Comparison of ENCODE assay signal across 10 mouse cellular contexts in the genomic region with DNA sequence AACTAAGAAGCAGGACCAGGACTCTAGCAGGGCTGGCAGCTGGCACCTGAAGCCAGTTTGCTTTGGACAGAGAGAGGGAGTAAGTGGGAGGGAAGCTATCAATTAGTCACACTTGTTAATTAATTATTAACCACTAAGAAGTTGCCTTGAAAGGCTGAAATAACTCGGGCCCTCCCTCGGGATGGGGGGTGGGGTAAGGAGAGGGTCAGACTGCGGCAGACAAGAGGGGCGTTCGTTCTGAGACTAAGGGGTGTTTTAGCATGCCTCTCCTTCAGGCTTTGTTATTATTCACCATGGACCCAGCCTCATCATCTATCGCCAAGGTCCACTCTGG. TPM values are rescaled to one million over a fixed set of nuclear protein-coding genes. Genes with fewer than 3 reads are reported as not detected.
DNase-seq lines count a peak whose midpoint lies in the region; ATAC-seq and TF ChIP-seq lines count a peak whose summit lies in the region.
"Had no signal": no experiment of that assay in that cellular context is flagged by ENCODE, and none has a peak within 500 bp of the region (broad histone marks: within the 10 kb centered on the region; RNA-seq: fewer than 3 reads in every experiment).

No protein-coding gene starts in this region.

- no peak for ATAC-seq in forebrain, embryonic 12.5 days (ENCODE audit: low FRiP score)
- ATAC-seq in forebrain, postnatal 0 days, result no peak
- ATAC-seq in kidney, postnatal 0 days (replicated peaks; ENCODE audit: low FRiP score, low read depth), result peak; percentile 58
- no peak for ATAC-seq in midbrain, postnatal 0 days (ENCODE audit: low FRiP score)

- H3K9ac ChIP-seq in forebrain, embryonic 12.5 days, result peak overlapping the region; percentile 55
- H3K9ac ChIP-seq in forebrain, postnatal 0 days, result no peak overlapping the region
- peak overlapping the region; percentile 32; the same call in 1 of the 2 replicates for H3K9ac ChIP-seq in kidney, postnatal 0 days (ENCODE audit: low read depth, low read length)
- no peak overlapping the region for H3K9ac ChIP-seq in midbrain, postnatal 0 days (replicated peaks; ENCODE audit: low read length, poor library complexity, severe bottlenecking)

- H3K4me2 ChIP-seq in forebrain, embryonic 12.5 days, result peak overlapping the region; percentile 17
- H3K4me2 ChIP-seq in forebrain, postnatal 0 days (ENCODE audit: low read depth), result no peak overlapping the region
- peak overlapping the region; percentile 46 for H3K4me2 ChIP-seq in kidney, postnatal 0 days (ENCODE audit: low read length)
- H3K4me2 ChIP-seq in midbrain, postnatal 0 days (ENCODE audit: low read depth, low read length, poor library complexity, severe bottlenecking), result no peak overlapping the region

- WGBS in forebrain, embryonic 12.5 days, result 9% methylated on average over 6 of the region's 6 CpGs
- WGBS in forebrain, postnatal 0 days, result 16% methylated on average over 6 of the region's 6 CpGs
- 19% methylated on average over 6 of the region's 6 CpGs for WGBS in kidney, postnatal 0 days
- WGBS in midbrain, postnatal 0 days, result 26% methylated on average over 6 of the region's 6 CpGs
- 93% methylated on average over 6 of the region's 6 CpGs for WGBS in thymus, adult 2 months

- peak overlapping the region; percentile 1; the same call in 1 of the 2 replicates for H3K27ac ChIP-seq in forebrain, embryonic 12.5 days
- no peak overlapping the region for H3K27ac ChIP-seq in forebrain, postnatal 0 days (ENCODE audit: low read depth, low read length)
- peak overlapping the region; percentile 87 for H3K27ac ChIP-seq in kidney, postnatal 0 days
- no peak overlapping the region for H3K27ac ChIP-seq in midbrain, postnatal 0 days (ENCODE audit: low read depth, low read length)
- H3K27ac ChIP-seq in thymus, adult 2 months (ENCODE audit: control insufficient read depth, insufficient read depth, low read length), result no peak overlapping the region

- TF ChIP-seq CTCF in forebrain, postnatal 0 days (IDR thresholded peaks at IDR 0.05; ENCODE audit: low read depth), result no peak
- no peak for TF ChIP-seq CTCF in kidney, postnatal 0 days (IDR thresholded peaks at IDR 0.05; ENCODE audit: low read depth)
- no peak for TF ChIP-seq CTCF in midbrain, postnatal 0 days (IDR thresholded peaks at IDR 0.05)
- no peak for TF ChIP-seq CTCF in thymus, adult 2 months (IDR thresholded peaks at IDR 0.05; ENCODE audit: borderline replicate concordance, control insufficient read depth, extremely low read depth, insufficient read depth, low read length, poor library complexity)

- H3K4me1 ChIP-seq in forebrain, embryonic 12.5 days, result peaks cover 61% of the 10 kb centered on the region
- H3K4me1 ChIP-seq in forebrain, postnatal 0 days (ENCODE audit: insufficient read depth), result peaks cover 8% of the 10 kb centered on the region; the same call in 1 of the 2 replicates
- peaks cover 33% of the 10 kb centered on the region for H3K4me1 ChIP-seq in kidney, postnatal 0 days (replicated peaks; ENCODE audit: insufficient read depth, low read length)
- peaks cover 15% of the 10 kb centered on the region for H3K4me1 ChIP-seq in midbrain, postnatal 0 days (ENCODE audit: insufficient read depth, low read length)
- H3K4me1 ChIP-seq in thymus, adult 2 months (replicated peaks; ENCODE audit: control insufficient read depth, insufficient read depth, low read length), result peaks cover 31% of the 10 kb centered on the region

- H3K36me3 ChIP-seq in forebrain, embryonic 12.5 days (replicated peaks), result peaks cover 34% of the 10 kb centered on the region
- H3K36me3 ChIP-seq in forebrain, postnatal 0 days (ENCODE audit: insufficient read depth), result 0 out of 2 replicates have a peak, but pooled peaks cover under 1% of the 10 kb centered on the region
- H3K36me3 ChIP-seq in kidney, postnatal 0 days (ENCODE audit: insufficient read depth, low read length), result peaks cover 8% of the 10 kb centered on the region; the same call in 1 of the 2 replicates
- no peaks in the 10 kb centered on the region for H3K36me3 ChIP-seq in midbrain, postnatal 0 days (ENCODE audit: insufficient read depth, low read length)
- H3K36me3 ChIP-seq in thymus, adult 2 months (ENCODE audit: control insufficient read depth, insufficient read depth, low read length), result no peaks in the 10 kb centered on the region

- no peak overlapping the region for H3K4me3 ChIP-seq in forebrain, embryonic 12.5 days (replicated peaks)
- no peak overlapping the region for H3K4me3 ChIP-seq in forebrain, postnatal 0 days (ENCODE audit: low read depth, low read length)
- H3K4me3 ChIP-seq in kidney, postnatal 0 days (replicated peaks; ENCODE audit: low read depth, low read length), result peak overlapping the region; percentile 6; the same call in 1 of the 2 replicates
- no peak overlapping the region for H3K4me3 ChIP-seq in midbrain, postnatal 0 days (ENCODE audit: low read depth, low read length)
- no peak overlapping the region for H3K4me3 ChIP-seq in thymus, adult 2 months (ENCODE audit: control insufficient read depth, insufficient read depth, low read length)

- no peak for TF ChIP-seq POLR2A in thymus, adult 2 months (IDR thresholded peaks at IDR 0.05; ENCODE audit: control insufficient read depth, extremely low read depth, insufficient read depth, low read length, poor library complexity)

- no peaks in the 10 kb centered on the region for H3K9me3 ChIP-seq in forebrain, embryonic 12.5 days
- no peaks in the 10 kb centered on the region for H3K9me3 ChIP-seq in forebrain, postnatal 0 days (ENCODE audit: low read length)
- no peaks in the 10 kb centered on the region for H3K9me3 ChIP-seq in kidney, postnatal 0 days (replicated peaks; ENCODE audit: low read length)
- H3K9me3 ChIP-seq in midbrain, postnatal 0 days (ENCODE audit: low read length), result no peaks in the 10 kb centered on the region

- DNase-seq in forebrain, postnatal 0 days, result no peak
- peak; percentile 23 for DNase-seq in embryo, embryonic 9.5 days (ENCODE audit: extremely low spot score)
- DNase-seq in kidney, postnatal 0 days (ENCODE audit: low spot score), result peak; percentile 68
- DNase-seq in midbrain, postnatal 0 days (ENCODE audit: low spot score), result peak; percentile 30
- DNase-seq in cerebellum, postnatal 25 days, result no peak
- no peak for DNase-seq in thymus, adult 2 months
- no peak for DNase-seq in layer of hippocampus, adult 11-12 months (ENCODE audit: low spot score)

- 0 out of 2 replicates have a peak, but pooled peaks cover 7% of the 10 kb centered on the region for H3K27me3 ChIP-seq in forebrain, embryonic 12.5 days
- H3K27me3 ChIP-seq in forebrain, postnatal 0 days (ENCODE audit: insufficient read depth, low read length), result no peaks in the 10 kb centered on the region
- no peaks in the 10 kb centered on the region for H3K27me3 ChIP-seq in kidney, postnatal 0 days (ENCODE audit: insufficient read depth, low read length)
- H3K27me3 ChIP-seq in midbrain, postnatal 0 days (ENCODE audit: insufficient read depth, low read length), result no peaks in the 10 kb centered on the region
- no peaks in the 10 kb centered on the region; the same call in 1 of the 2 replicates for H3K27me3 ChIP-seq in thymus, adult 2 months (ENCODE audit: control insufficient read depth, insufficient read depth, low read length)

RNA-seq across cellular contexts. Expression of gene Inava, which starts 5.1 kb away (rescaled TPM):
- 13.9 and 15.1 TPM in 2 replicates for polyA plus RNA-seq in forebrain, embryonic 12.5 days (2016; fragmentation: Nextera tagmentation; extraction: Ambion mirVana)
- 4.4 and 12.6 TPM in 2 replicates for total RNA-seq in forebrain, postnatal 0 days (2014; rRNA removed)
- 2.1 and 2.6 TPM in 2 replicates for polyA plus RNA-seq in forebrain, postnatal 0 days (2015; fragmentation: Nextera tagmentation; extraction: Ambion mirVana)
- 13.3 and 15.9 TPM in 2 replicates for polyA plus RNA-seq in kidney, postnatal 0 days (2015; fragmentation: Nextera tagmentation; extraction: Ambion mirVana)
- 4.1 and 5.2 TPM in 2 replicates for total RNA-seq in midbrain, postnatal 0 days (2014; rRNA removed)
- 1.4 and 2.2 TPM in 2 replicates for polyA plus RNA-seq in midbrain, postnatal 0 days (2015; fragmentation: Nextera tagmentation; extraction: Ambion mirVana)
- 8.5 and 9.7 TPM in 2 replicates for polyA plus RNA-seq in thymus, adult 2 months (2012; rRNA removed)
- polyA plus RNA-seq: heart, postnatal 0 days had no signal

RNA-seq across cellular contexts. Expression of gene Mroh3, which starts 16.4 kb away (rescaled TPM):
- polyA plus RNA-seq in forebrain, embryonic 12.5 days (2016; fragmentation: Nextera tagmentation; extraction: Ambion mirVana), result 0.20 TPM in 1 of 2 replicates, not detected in the other
- total RNA-seq in forebrain, postnatal 0 days (2014; rRNA removed), result not detected in 2 replicates
- polyA plus RNA-seq in forebrain, postnatal 0 days (2015; fragmentation: Nextera tagmentation; extraction: Ambion mirVana), result not detected in 2 replicates
- polyA plus RNA-seq in kidney, postnatal 0 days (2015; fragmentation: Nextera tagmentation; extraction: Ambion mirVana), result not detected in 2 replicates
- 0.27 TPM in 1 of 2 replicates, not detected in the other for total RNA-seq in midbrain, postnatal 0 days (2014; rRNA removed)
- not detected in 2 replicates for polyA plus RNA-seq in midbrain, postnatal 0 days (2015; fragmentation: Nextera tagmentation; extraction: Ambion mirVana)
- polyA plus RNA-seq in thymus, adult 2 months (2012; rRNA removed), result 0.10 and 0.11 TPM in 2 replicates
- total RNA-seq: adrenal gland, adult 8-10 months had no signal
- polyA plus RNA-seq: heart, postnatal 0 days had no signal

RNA-seq across cellular contexts. Expression of gene Gpr25, which starts 31.7 kb away (rescaled TPM):
- not detected in 2 replicates for polyA plus RNA-seq in forebrain, embryonic 12.5 days (2016; fragmentation: Nextera tagmentation; extraction: Ambion mirVana)
- 2.0 and 2.2 TPM in 2 replicates for total RNA-seq in forebrain, postnatal 0 days (2014; rRNA removed)
- 2.2 TPM in 2 replicates for polyA plus RNA-seq in forebrain, postnatal 0 days (2015; fragmentation: Nextera tagmentation; extraction: Ambion mirVana)
- polyA plus RNA-seq in kidney, postnatal 0 days (2015; fragmentation: Nextera tagmentation; extraction: Ambion mirVana), result not detected in 2 replicates
- 1.3 and 2.8 TPM in 2 replicates for total RNA-seq in midbrain, postnatal 0 days (2014; rRNA removed)
- polyA plus RNA-seq in midbrain, postnatal 0 days (2015; fragmentation: Nextera tagmentation; extraction: Ambion mirVana), result 1.7 and 2.1 TPM in 2 replicates
- 24.4 and 41.7 TPM in 2 replicates for polyA plus RNA-seq in thymus, adult 2 months (2012; rRNA removed)
- polyA plus RNA-seq: heart, postnatal 0 days had no signal

Comparison
In these comparisons a context has a peak if more than half of its experiments do, and no peak if none do; other contexts are left out.
1. H3K27ac ChIP-seq: peak in forebrain, embryonic 12.5 days (single experiment) and kidney, postnatal 0 days (single experiment); none in forebrain, postnatal 0 days (single experiment), midbrain, postnatal 0 days (single experiment) and thymus, adult 2 months (single experiment).
2. H3K4me2 ChIP-seq: peak in forebrain, embryonic 12.5 days (single experiment) and kidney, postnatal 0 days (single experiment); none in forebrain, postnatal 0 days (single experiment) and midbrain, postnatal 0 days (single experiment).
3. H3K9ac ChIP-seq: peak in forebrain, embryonic 12.5 days (single experiment) and kidney, postnatal 0 days (single experiment); none in forebrain, postnatal 0 days (single experiment) and midbrain, postnatal 0 days (single experiment).
4. DNase-seq: peak in embryo, embryonic 9.5 days (single experiment), kidney, postnatal 0 days (single experiment) and midbrain, postnatal 0 days (single experiment); none in forebrain, postnatal 0 days (single experiment), cerebellum, postnatal 25 days (0 of 2), thymus, adult 2 months (single experiment) and layer of hippocampus, adult 11-12 months (single experiment).